Mouse (Mus musculus) forebrain, embryonic 11.5 days (tissue): ENCODE results near the gene Kat2b. TPM values are rescaled to one million over a fixed set of nuclear protein-coding genes. Genes with fewer than 3 reads are reported as not detected.

Experiments
- ATAC-seq: fragments of 200-750 bp; cut with Nextera tagmentation; replicated peaks from 2 replicates; pipeline ENCODE4 v1.8.0; 2017; ENCODE audit warnings: moderate TSS enrichment; ENCODE audit not compliant: low FRiP score
- DNase-seq: peaks from one replicate; pipeline ENCODE4 v3.0.0-alpha.2; 2017; ENCODE audit warnings: low spot score
- H3K27ac ChIP-seq: fragments of 300-500 bp; sonication (generic); 2 replicates; pipeline ENCODE4 v1.5.1; 2014; ENCODE audit warnings: low read depth, low read length
- H3K27me3 ChIP-seq: fragments of 300-500 bp; sonication (generic); 2 replicates; pipeline ENCODE4 v1.6.1; 2014; ENCODE audit warnings: mild to moderate bottlenecking, low read length, mixed read lengths; ENCODE audit not compliant: control insufficient read depth, insufficient read depth
- H3K36me3 ChIP-seq: fragments of 300-500 bp; sonication (generic); 2 replicates; pipeline ENCODE4 v1.6.1; 2014; ENCODE audit warnings: mild to moderate bottlenecking, low read length, moderate library complexity, mixed read lengths; ENCODE audit not compliant: control insufficient read depth, insufficient read depth
- H3K4me1 ChIP-seq: fragments of 300-500 bp; sonication (generic); replicated peaks from 2 replicates; pipeline ENCODE4 v1.6.1; 2014; ENCODE audit warnings: low read length, mixed read lengths; ENCODE audit not compliant: control insufficient read depth, insufficient read depth
- H3K4me2 ChIP-seq: fragments of 300-500 bp; sonication (generic); 2 replicates; pipeline ENCODE4 v1.6.1; 2014; ENCODE audit warnings: low read depth, mild to moderate bottlenecking, low read length, moderate library complexity, mixed read lengths; ENCODE audit not compliant: severe bottlenecking
- H3K4me3 ChIP-seq: fragments of 300-500 bp; sonication (generic); 2 replicates; pipeline ENCODE4 v1.5.1; 2014; ENCODE audit warnings: low read depth, low read length
- H3K9ac ChIP-seq: fragments of 300-500 bp; sonication (generic); 2 replicates; pipeline ENCODE4 v1.6.1; 2014; ENCODE audit warnings: low read length
- H3K9me3 ChIP-seq: fragments of 300-500 bp; sonication (generic); 2 replicates; pipeline ENCODE4 v1.6.1; 2016; ENCODE audit warnings: low read length, mixed read lengths; ENCODE audit not compliant: control insufficient read depth
- WGBS: fragments of 180-500 bp; shearing (Covaris S2); extraction: QIAGEN DNeasy Blood & Tissue Kit; methylation state at CpG from one replicate; pipeline ENCODE4 v1.1.7; 2014; 5-methylcytosine and 5-hydroxymethylcytosine counted together
- polyA plus RNA-seq: library from polyadenylated mRNA; unstranded; fragments of >200 nt; fragmentation: Nextera tagmentation; extraction: Ambion mirVana; gene quantifications from 2 replicates; pipeline ENCODE4 v1.2.1, GENCODE M21; 2014

The Kat2b gene
- polyA plus RNA-seq, 1 experiment from 2014 or later = 6.1 TPM

GRCm38 (mm10) chr17:53543591-53544324 is 22.9 kb upstream of the Kat2b start:
- Histone ChIP-seq H3K36me3 (no peaks in the 10 kb centered on the region), H3K27me3 (no peaks in the 10 kb centered on the region), H3K27ac (no peak overlapping the region), H3K4me1 (no peaks in the 10 kb centered on the region), H3K9ac (no peak overlapping the region), H3K4me2 (no peak overlapping the region), H3K4me3 (no peak overlapping the region), H3K9me3 (no peaks in the 10 kb centered on the region)
- DNase-seq (no peak), ATAC-seq (no peak)
- WGBS = 82% methylated on average over 9 of the region's 9 CpGs

DNA sequence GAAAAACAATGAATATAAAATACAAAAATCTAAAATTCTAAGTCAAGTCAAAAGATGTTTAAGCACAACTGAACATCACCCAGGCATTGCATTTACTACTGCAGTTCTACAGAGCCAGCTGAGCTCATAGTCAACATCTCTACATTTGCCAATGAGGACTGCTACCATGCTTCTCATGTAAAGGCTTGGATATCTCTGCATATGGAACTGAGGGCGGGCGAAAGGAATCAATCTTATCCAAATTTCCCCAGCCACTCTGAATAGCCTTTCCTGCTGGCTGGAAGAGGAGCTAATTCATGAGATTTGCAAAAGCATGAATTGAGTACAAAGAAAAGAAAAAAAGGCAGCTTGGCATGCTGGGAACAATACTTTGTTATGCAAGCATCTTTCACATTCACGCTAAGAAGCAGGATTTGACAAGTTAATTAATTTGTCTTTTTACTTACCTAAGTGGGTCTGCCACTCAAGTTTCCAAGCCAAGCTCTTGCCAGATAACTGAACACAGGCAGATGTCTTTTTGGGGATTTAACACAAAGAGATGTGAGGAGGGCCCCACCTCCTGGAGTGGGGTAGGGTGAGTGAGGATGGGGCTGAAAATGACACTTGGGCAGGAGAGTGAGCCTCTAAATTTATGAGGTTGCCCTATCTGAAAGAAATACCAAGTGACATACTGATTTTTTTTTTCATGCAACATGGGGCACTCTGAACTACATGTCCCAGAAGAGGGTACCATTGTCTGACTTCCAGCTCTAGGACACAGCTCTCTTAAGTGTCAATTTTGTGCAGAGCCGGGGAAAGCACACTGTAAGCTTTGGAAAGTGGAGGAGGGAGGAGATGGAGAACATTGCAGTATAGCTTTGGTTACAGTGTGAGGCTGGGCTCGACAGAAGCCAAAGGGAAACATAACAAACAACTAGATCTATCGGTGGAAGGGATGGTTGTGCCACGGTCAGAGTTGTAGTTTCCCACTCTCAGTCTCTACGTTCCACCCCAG is 15.1 kb upstream of the Kat2b start:
- Histone ChIP-seq H3K4me1 (no peaks in the 10 kb centered on the region), H3K9ac (no peak overlapping the region), H3K4me3 (no peak overlapping the region), H3K27ac (no peak overlapping the region), H3K27me3 (no peaks in the 10 kb centered on the region), H3K36me3 (no peaks in the 10 kb centered on the region), H3K4me2 (no peak overlapping the region), H3K9me3 (no peaks in the 10 kb centered on the region; the same call in 1 of the 2 replicates)
- WGBS = 58% methylated on average over 8 of the region's 8 CpGs
- DNase-seq (no peak), ATAC-seq (peak; percentile 36; the same call in 1 of the 2 replicates)

- Histone ChIP-seq H3K4me2 (no peak overlapping the region), H3K27me3 (no peaks in the 10 kb centered on the region), H3K9ac (no peak overlapping the region), H3K4me1 (no peaks in the 10 kb centered on the region), H3K4me3 (no peak overlapping the region), H3K9me3 (no peaks in the 10 kb centered on the region; the same call in 1 of the 2 replicates), H3K27ac (no peak overlapping the region), H3K36me3 (no peaks in the 10 kb centered on the region)
- WGBS = 68% methylated on average over 4 of the region's 4 CpGs
- ATAC-seq (no peak), DNase-seq (no peak)
Observed at GRCm38 (mm10) chr17:53554088-53554487, 12.6 kb upstream of the Kat2b start.

DNA sequence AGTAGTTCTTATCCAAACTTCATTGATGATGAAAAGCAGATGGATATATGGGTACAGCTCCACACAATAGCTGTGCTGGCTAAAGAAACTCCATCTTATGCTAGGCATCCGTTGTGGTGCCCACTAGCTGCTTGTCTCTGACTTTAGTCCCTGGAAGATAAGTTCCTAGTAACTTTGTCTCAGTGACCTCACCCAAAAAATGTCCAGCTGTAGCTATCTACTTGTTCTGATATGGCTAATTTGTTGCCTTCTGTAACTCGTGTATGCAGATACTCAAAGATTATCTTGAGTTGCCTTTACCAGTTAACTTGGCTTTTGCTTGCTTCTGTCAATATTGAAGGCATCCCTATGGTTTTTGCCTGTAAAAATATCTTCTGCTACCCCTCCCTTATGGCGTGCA is 11.8 kb upstream of the Kat2b start:
- H3K27ac ChIP-seq = no peak overlapping the region
- ATAC-seq (no peak), DNase-seq (no peak)
- WGBS = 87% methylated on average over 3 of the region's 3 CpGs
- H3K4me1 ChIP-seq = no peaks in the 10 kb centered on the region
- H3K36me3 ChIP-seq = no peaks in the 10 kb centered on the region
- no peak overlapping the region for H3K9ac ChIP-seq
- no peaks in the 10 kb centered on the region; the same call in 1 of the 2 replicates for H3K9me3 ChIP-seq
- H3K27me3 ChIP-seq = no peaks in the 10 kb centered on the region
- no peak overlapping the region for H3K4me3 ChIP-seq
- H3K4me2 ChIP-seq = no peak overlapping the region

DNA sequence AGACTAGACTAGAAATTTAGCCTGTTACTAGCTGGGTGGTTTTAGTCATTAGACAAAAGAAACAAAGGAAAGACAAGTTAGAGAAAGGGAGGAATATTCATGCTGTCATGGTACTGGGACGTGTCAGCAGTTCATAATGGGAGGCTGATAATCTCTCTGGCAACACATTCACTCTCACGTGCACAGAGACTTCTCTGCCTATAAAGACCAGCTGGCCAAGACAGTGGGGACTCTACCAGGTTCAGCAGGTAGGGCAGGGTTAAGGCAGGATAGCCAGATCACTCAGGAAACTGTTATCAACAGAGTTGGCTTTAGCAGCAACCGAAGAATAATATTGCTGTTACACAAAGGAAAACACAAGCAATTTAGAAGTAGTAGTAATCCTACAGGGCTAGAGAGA is 9.2 kb upstream of the Kat2b start:
- no peak overlapping the region for H3K9ac ChIP-seq
- no peaks in the 10 kb centered on the region for H3K9me3 ChIP-seq
- H3K36me3 ChIP-seq = no peaks in the 10 kb centered on the region
- DNase-seq (no peak), ATAC-seq (no peak)
- WGBS = 61% methylated on average over 3 of the region's 3 CpGs
- H3K27ac ChIP-seq = no peak overlapping the region
- H3K4me3 ChIP-seq = no peak overlapping the region
- H3K4me2 ChIP-seq = no peak overlapping the region
- H3K4me1 ChIP-seq = no peaks in the 10 kb centered on the region
- no peaks in the 10 kb centered on the region for H3K27me3 ChIP-seq

- no peaks in the 10 kb centered on the region for H3K9me3 ChIP-seq
- ATAC-seq = no peak
- H3K27me3 ChIP-seq = no peaks in the 10 kb centered on the region
- H3K4me1 ChIP-seq = no peaks in the 10 kb centered on the region
- no peak overlapping the region for H3K9ac ChIP-seq
- H3K4me3 ChIP-seq = no peak overlapping the region
- DNase-seq = no peak
- no peak overlapping the region for H3K27ac ChIP-seq
- H3K4me2 ChIP-seq = no peak overlapping the region
- 92% methylated on average over 5 of the region's 5 CpGs for WGBS
- H3K36me3 ChIP-seq = no peaks in the 10 kb centered on the region
Observed at GRCm38 (mm10) chr17:53559646-53560045, 7.0 kb upstream of the Kat2b start.

DNA sequence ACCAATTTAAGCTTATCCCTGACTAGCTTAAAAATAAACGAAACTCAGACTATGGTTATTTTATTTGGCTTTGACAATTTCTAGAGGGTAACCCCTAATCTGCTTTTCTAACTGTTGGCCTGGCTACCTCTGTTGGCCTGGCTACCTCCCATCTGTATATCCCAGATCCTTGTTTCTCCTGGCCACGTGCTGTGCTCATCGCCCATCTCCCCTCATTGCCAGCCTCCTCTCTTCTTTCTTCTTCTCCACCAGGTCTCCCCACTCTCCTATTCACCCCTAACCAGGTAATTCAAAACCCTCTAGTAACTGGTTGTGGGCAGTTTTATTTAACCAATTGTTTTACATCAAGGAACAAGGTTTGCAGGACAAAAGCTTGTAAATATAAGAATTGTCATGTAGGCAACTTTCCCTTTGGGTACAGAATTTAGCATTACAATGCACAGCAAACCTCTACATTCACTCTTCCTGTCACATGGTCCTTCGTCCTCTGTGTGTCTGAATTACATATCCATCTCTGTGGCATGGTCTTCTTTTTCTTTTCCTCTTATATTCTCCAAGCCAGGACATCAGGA is 5.1 kb upstream of the Kat2b start:
- H3K36me3 ChIP-seq = no peaks in the 10 kb centered on the region
- no peaks in the 10 kb centered on the region for H3K27me3 ChIP-seq
- WGBS = 88% methylated on average over 4 of the region's 4 CpGs
- no peak overlapping the region for H3K4me2 ChIP-seq
- H3K9me3 ChIP-seq = no peaks in the 10 kb centered on the region
- no peak overlapping the region for H3K9ac ChIP-seq
- no peak overlapping the region for H3K27ac ChIP-seq
- no peaks in the 10 kb centered on the region; the same call in 1 of the 2 replicates for H3K4me1 ChIP-seq
- ATAC-seq (no peak), DNase-seq (no peak)
- no peak overlapping the region for H3K4me3 ChIP-seq

- H3K4me1 ChIP-seq = peaks cover 3% of the 10 kb centered on the region
- no peaks in the 10 kb centered on the region for H3K36me3 ChIP-seq
- no peak overlapping the region for H3K9ac ChIP-seq
- no peak for DNase-seq
- no peaks in the 10 kb centered on the region for H3K9me3 ChIP-seq
- H3K4me3 ChIP-seq = no peak overlapping the region
- 94% methylated on average over 4 of the region's 4 CpGs for WGBS
- H3K27ac ChIP-seq = no peak overlapping the region
- H3K27me3 ChIP-seq = no peaks in the 10 kb centered on the region
- no peak overlapping the region for H3K4me2 ChIP-seq
- no peak for ATAC-seq
Observed at GRCm38 (mm10) chr17:53564837-53565236, 1.8 kb upstream of the Kat2b start.
